Mouse (Mus musculus) heart, postnatal 0 days (tissue): Measurements from ENCODE around the gene Chm.

Experiments
- CTCF ChIP-seq: IDR thresholded peaks from 2 replicates; pipeline ENCODE4 v1.5.1; 2016; ENCODE audit warnings: antibody characterized with exemption, control low read depth, low read depth
- EP300 ChIP-seq: IDR thresholded peaks from 2 replicates; pipeline ENCODE4 v1.6.1; 2016; ENCODE audit warnings: antibody characterized with exemption, low read depth

- no peak for TF ChIP-seq EP300
- no peak for TF ChIP-seq CTCF
These were observed 109.3 kb downstream of the Chm start for GRCm38 (mm10) chrX:113076053-113076452.
